Mouse (Mus musculus): Measurements from ENCODE around the gene Ube2f. TPM values are rescaled to one million over a fixed set of nuclear protein-coding genes. Genes with fewer than 3 reads are reported as not detected.

Gene Ube2f
- polyA plus RNA-seq, 1 experiment from 2014 or later = 67.3 TPM

- H3K36me3 ChIP-seq (ENCODE audit: insufficient read depth, low read length) = 0 out of 2 replicates have a peak, but pooled peaks cover 5% of the 10 kb centered on the region
- no peaks in the 10 kb centered on the region for H3K9me3 ChIP-seq (replicated peaks; ENCODE audit: low read length)
- DNase-seq (ENCODE audit: low spot score) = no peak
Measured at GRCm38 (mm10) chr1:91257918-91258317, 7.8 kb downstream of the Ube2f start.

GRCm38 (mm10) chr1:91259794-91260193 lies 9.7 kb downstream of the Ube2f start:
- Histone ChIP-seq H3K27me3 (ENCODE audit: insufficient read depth, low read length) (no peaks in the 10 kb centered on the region), H3K4me1 (replicated peaks; ENCODE audit: insufficient read depth, low read length) (no peaks in the 10 kb centered on the region), H3K27ac (no peak overlapping the region), H3K4me3 (replicated peaks; ENCODE audit: low read depth, low read length) (no peak overlapping the region), H3K4me2 (ENCODE audit: low read length) (no peak overlapping the region), H3K9ac (ENCODE audit: low read depth, low read length) (no peak overlapping the region), H3K36me3 (ENCODE audit: insufficient read depth, low read length) (0 out of 2 replicates have a peak, but pooled peaks cover 9% of the 10 kb centered on the region), H3K9me3 (replicated peaks; ENCODE audit: low read length) (no peaks in the 10 kb centered on the region)
- no peak for ATAC-seq (replicated peaks; ENCODE audit: low FRiP score, low read depth)
- no peak for TF ChIP-seq CTCF (IDR thresholded peaks at IDR 0.05; ENCODE audit: low read depth)
- WGBS = 92% methylated on average over 5 of the region's 5 CpGs
- DNase-seq (ENCODE audit: low spot score) = no peak

More at GRCm38 (mm10) chr1:91257918-91258317, 7.8 kb downstream of the Ube2f start:
- Histone ChIP-seq H3K9ac (ENCODE audit: low read depth, low read length) (no peak overlapping the region), H3K4me3 (replicated peaks; ENCODE audit: low read depth, low read length) (no peak overlapping the region), H3K4me1 (replicated peaks; ENCODE audit: insufficient read depth, low read length) (no peaks in the 10 kb centered on the region), H3K27ac (no peak overlapping the region), H3K4me2 (ENCODE audit: low read length) (no peak overlapping the region), H3K27me3 (ENCODE audit: insufficient read depth, low read length) (no peaks in the 10 kb centered on the region)
- ATAC-seq (replicated peaks; ENCODE audit: low FRiP score, low read depth) = no peak
- TF ChIP-seq CTCF (IDR thresholded peaks at IDR 0.05; ENCODE audit: low read depth) = no peak

GRCm38 (mm10) chr1:91262508-91262907 lies 12.4 kb downstream of the Ube2f start:
- H3K27ac ChIP-seq = no peak overlapping the region
- 0 out of 2 replicates have a peak, but pooled peaks cover 20% of the 10 kb centered on the region for H3K36me3 ChIP-seq (ENCODE audit: insufficient read depth, low read length)
- 88% methylated on average over 7 of the region's 7 CpGs for WGBS
- ATAC-seq (replicated peaks; ENCODE audit: low FRiP score, low read depth) (no peak), DNase-seq (ENCODE audit: low spot score) (no peak)
- no peak overlapping the region for H3K9ac ChIP-seq (ENCODE audit: low read depth, low read length)
- no peak overlapping the region for H3K4me2 ChIP-seq (ENCODE audit: low read length)
- H3K4me3 ChIP-seq (replicated peaks; ENCODE audit: low read depth, low read length) = no peak overlapping the region
- TF ChIP-seq CTCF (IDR thresholded peaks at IDR 0.05; ENCODE audit: low read depth) = no peak
- H3K4me1 ChIP-seq (replicated peaks; ENCODE audit: insufficient read depth, low read length) = no peaks in the 10 kb centered on the region
- H3K9me3 ChIP-seq (replicated peaks; ENCODE audit: low read length) = no peaks in the 10 kb centered on the region
- H3K27me3 ChIP-seq (ENCODE audit: insufficient read depth, low read length) = no peaks in the 10 kb centered on the region

GRCm38 (mm10) chr1:91272260-91272659 lies 22.2 kb downstream of the Ube2f start:
- Histone ChIP-seq H3K9ac (ENCODE audit: low read depth, low read length) (no peak overlapping the region), H3K27ac (no peak overlapping the region), H3K4me1 (replicated peaks; ENCODE audit: insufficient read depth, low read length) (no peaks in the 10 kb centered on the region), H3K4me2 (ENCODE audit: low read length) (no peak overlapping the region), H3K27me3 (ENCODE audit: insufficient read depth, low read length) (no peaks in the 10 kb centered on the region), H3K4me3 (replicated peaks; ENCODE audit: low read depth, low read length) (no peak overlapping the region), H3K9me3 (replicated peaks; ENCODE audit: low read length) (no peaks in the 10 kb centered on the region), H3K36me3 (ENCODE audit: insufficient read depth, low read length) (peaks cover 11% of the 10 kb centered on the region)
- ATAC-seq (replicated peaks; ENCODE audit: low FRiP score, low read depth) = no peak
- WGBS = 90% methylated on average over 2 of the region's 2 CpGs
- no peak for TF ChIP-seq CTCF (IDR thresholded peaks at IDR 0.05; ENCODE audit: low read depth)
- no peak for DNase-seq (ENCODE audit: low spot score)

GRCm38 (mm10) chr1:91276581-91276980 lies 26.5 kb downstream of the Ube2f start:
- TF ChIP-seq CTCF (IDR thresholded peaks at IDR 0.05; ENCODE audit: low read depth) = no peak
- Histone ChIP-seq H3K36me3 (ENCODE audit: insufficient read depth, low read length) (peaks cover 36% of the 10 kb centered on the region), H3K4me1 (replicated peaks; ENCODE audit: insufficient read depth, low read length) (no peaks in the 10 kb centered on the region), H3K4me3 (replicated peaks; ENCODE audit: low read depth, low read length) (no peak overlapping the region), H3K27ac (no peak overlapping the region), H3K9ac (ENCODE audit: low read depth, low read length) (no peak overlapping the region), H3K9me3 (replicated peaks; ENCODE audit: low read length) (no peaks in the 10 kb centered on the region), H3K27me3 (ENCODE audit: insufficient read depth, low read length) (no peaks in the 10 kb centered on the region), H3K4me2 (ENCODE audit: low read length) (no peak overlapping the region)
- ATAC-seq (replicated peaks; ENCODE audit: low FRiP score, low read depth) (no peak), DNase-seq (ENCODE audit: low spot score) (no peak)
- WGBS = 92% methylated on average over 4 of the region's 4 CpGs

GRCm38 (mm10) chr1:91277480-91277879 lies 27.4 kb downstream of the Ube2f start:
- no peak for TF ChIP-seq CTCF (IDR thresholded peaks at IDR 0.05; ENCODE audit: low read depth)
- no peaks in the 10 kb centered on the region for H3K4me1 ChIP-seq (replicated peaks; ENCODE audit: insufficient read depth, low read length)
- ATAC-seq (replicated peaks; ENCODE audit: low FRiP score, low read depth) (no peak), DNase-seq (ENCODE audit: low spot score) (no peak)
- H3K9me3 ChIP-seq (replicated peaks; ENCODE audit: low read length) = no peaks in the 10 kb centered on the region
- no peak overlapping the region for H3K4me3 ChIP-seq (replicated peaks; ENCODE audit: low read depth, low read length)
- no peak overlapping the region for H3K4me2 ChIP-seq (ENCODE audit: low read length)
- H3K36me3 ChIP-seq (ENCODE audit: insufficient read depth, low read length) = peaks cover 40% of the 10 kb centered on the region
- H3K27me3 ChIP-seq (ENCODE audit: insufficient read depth, low read length) = no peaks in the 10 kb centered on the region
- H3K27ac ChIP-seq = no peak overlapping the region
- 91% methylated on average over 2 of the region's 2 CpGs for WGBS
- no peak overlapping the region for H3K9ac ChIP-seq (ENCODE audit: low read depth, low read length)

Measured in kidney, postnatal 0 days (tissue).